Mouse (Mus musculus): Measurements from ENCODE around the gene Nccrp1.

- TF ChIP-seq USF1 (IDR thresholded peaks at IDR 0.05; ENCODE audit: low read depth) (no peak), CTCF (IDR thresholded peaks at IDR 0.05; ENCODE audit: control insufficient read depth, insufficient read depth, insufficient read length) (no peak)
Measured at GRCm38 (mm10) chr7:28560856-28561255, 13.8 kb upstream of the Nccrp1 start.

Data from C2C12 (cell line).